Mouse (Mus musculus) olfactory bulb, adult 2 months (tissue): ENCODE data around the gene Nos2.

ENCODE experiments used
- CTCF ChIP-seq: fragments of 200-500 bp; IDR thresholded peaks from 2 replicates; pipeline ENCODE4 v1.5.1; 2012; ENCODE audit warnings: low read depth, mild to moderate bottlenecking, low read length, moderate library complexity; ENCODE audit not compliant: insufficient read depth
- POLR2A ChIP-seq: fragments of 200-500 bp; IDR thresholded peaks from 2 replicates; pipeline ENCODE4 v1.6.1; 2012; ENCODE audit warnings: mild to moderate bottlenecking, low read depth, low read length, moderate library complexity; ENCODE audit not compliant: insufficient read depth

GRCm38 (mm10) chr11:78990096-78990495, 69.5 kb downstream of the Nos2 start:
- TF ChIP-seq CTCF (no peak), POLR2A (no peak)
